Mouse (Mus musculus) bone marrow, adult 2 months (tissue): ENCODE data around the gene Rph3al.

Source experiments
- CTCF ChIP-seq: fragments of 200-500 bp; IDR thresholded peaks from 2 replicates; pipeline ENCODE4 v1.5.1; 2011; ENCODE audit warnings: low read length, control low read depth; ENCODE audit not compliant: control insufficient read depth, insufficient read depth
- POLR2A ChIP-seq: fragments of 200-500 bp; IDR thresholded peaks from 2 replicates; pipeline ENCODE4 v1.6.1; 2011; ENCODE audit warnings: low read depth, mild to moderate bottlenecking, control low read depth, low read length, borderline replicate concordance; ENCODE audit not compliant: control insufficient read depth

DNA sequence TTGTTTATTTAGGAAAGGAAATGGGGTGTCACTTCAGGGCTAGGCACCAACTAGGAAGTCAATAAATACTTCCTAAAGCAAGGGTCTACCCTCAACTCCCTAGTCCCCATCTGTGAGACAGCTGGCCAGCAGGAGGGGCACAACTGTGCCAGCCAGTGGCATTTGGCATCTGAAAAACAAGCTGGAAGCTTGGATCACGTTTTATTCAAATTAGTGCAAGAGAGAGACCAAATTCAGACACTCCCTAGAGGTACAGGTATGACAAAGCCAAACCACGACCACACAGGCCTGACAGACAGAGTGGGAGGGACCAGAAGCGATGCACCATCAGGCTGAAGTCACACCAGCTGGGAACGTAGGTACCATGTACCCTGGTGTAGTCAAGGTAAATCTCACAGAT, 71.4 kb downstream of the Rph3al start:
- TF ChIP-seq CTCF, result no peak
- TF ChIP-seq POLR2A, result no peak
